Mouse (Mus musculus): Measurements from ENCODE around the gene Ubap1l.

GRCm38 (mm10) chr9:65313846-65314245 is 47.0 kb upstream of the Ubap1l start:
- no peak for TF ChIP-seq CTCF (IDR thresholded peaks at IDR 0.05; ENCODE audit: borderline replicate concordance, insufficient read depth, low read length)
- TF ChIP-seq POLR2A (IDR thresholded peaks at IDR 0.05; ENCODE audit: low read depth, low read length) = no peak

All from embryonic fibroblast, embryonic 13.5 days (primary cell).